Mouse (Mus musculus): Measurements from ENCODE around the gene Hist1h4f. TPM values are rescaled to one million over a fixed set of nuclear protein-coding genes. Genes with fewer than 3 reads are reported as not detected.
"Not testable (repeated sequence)": the region's sequence is repeated elsewhere in the genome, so short reads cannot be mapped to it uniquely, and the experiment has no call there.

Gene Hist1h4f
- polyA plus RNA-seq, 1 experiment from 2014 or later, result 1.6 TPM

GRCm38 (mm10) chr13:23586099-23586939 lies 34.9 kb upstream of the Hist1h4f start:
- Histone ChIP-seq H3K4me2 (ENCODE audit: low read depth, low read length) (peak overlapping the region; percentile 73), H3K27me3 (ENCODE audit: control insufficient read depth, insufficient read depth, low read length) (no peaks in the 10 kb centered on the region), H3K36me3 (ENCODE audit: control insufficient read depth, insufficient read depth, low read length) (no peaks in the 10 kb centered on the region), H3K9me3 (replicated peaks; ENCODE audit: control insufficient read depth, low read length) (no peaks in the 10 kb centered on the region), H3K27ac (ENCODE audit: low read length) (peak overlapping the region; percentile 96), H3K9ac (ENCODE audit: low read length) (peak overlapping the region; percentile 70), H3K4me3 (replicated peaks; ENCODE audit: low read length) (peak overlapping the region; percentile 44), H3K4me1 (ENCODE audit: control insufficient read depth, insufficient read depth, low read length) (peaks cover 28% of the 10 kb centered on the region)
- WGBS, result 1% methylated on average over 22 of the region's 22 CpGs
- ATAC-seq (ENCODE audit: insufficient read depth, low FRiP score), result no peak

- Histone ChIP-seq H3K4me1 (ENCODE audit: control insufficient read depth, insufficient read depth, low read length) (peaks cover 32% of the 10 kb centered on the region), H3K4me3 (replicated peaks; ENCODE audit: low read length) (peak overlapping the region; percentile 49), H3K27ac (ENCODE audit: low read length) (peak overlapping the region; percentile 97), H3K4me2 (ENCODE audit: low read depth, low read length) (peak overlapping the region; percentile 85), H3K9ac (ENCODE audit: low read length) (peak overlapping the region; percentile 71)
- WGBS, result under 1% methylated on average over 28 of the region's 36 CpGs
- not testable (repeated sequence) for H3K9me3 ChIP-seq (replicated peaks; ENCODE audit: control insufficient read depth, low read length); H3K27me3 ChIP-seq (ENCODE audit: control insufficient read depth, insufficient read depth, low read length); H3K36me3 ChIP-seq (ENCODE audit: control insufficient read depth, insufficient read depth, low read length)
- ATAC-seq (ENCODE audit: insufficient read depth, low FRiP score), result peak; percentile 87
Observed at GRCm38 (mm10) chr13:23585442-23586098, 34.1 kb upstream of the Hist1h4f start.

- peak overlapping the region; percentile 71 for H3K9ac ChIP-seq (ENCODE audit: low read length)
- peaks cover 32% of the 10 kb centered on the region for H3K4me1 ChIP-seq (ENCODE audit: control insufficient read depth, insufficient read depth, low read length)
- H3K4me3 ChIP-seq (replicated peaks; ENCODE audit: low read length), result peak overlapping the region; percentile 49
- no peaks in the 10 kb centered on the region for H3K9me3 ChIP-seq (replicated peaks; ENCODE audit: control insufficient read depth, low read length)
- under 1% methylated on average over 21 of the region's 21 CpGs for WGBS
- no peaks in the 10 kb centered on the region for H3K36me3 ChIP-seq (ENCODE audit: control insufficient read depth, insufficient read depth, low read length)
- peak overlapping the region; percentile 97 for H3K27ac ChIP-seq (ENCODE audit: low read length)
- no peak for ATAC-seq (ENCODE audit: insufficient read depth, low FRiP score)
- H3K27me3 ChIP-seq (ENCODE audit: control insufficient read depth, insufficient read depth, low read length), result no peaks in the 10 kb centered on the region
- peak overlapping the region; percentile 85 for H3K4me2 ChIP-seq (ENCODE audit: low read depth, low read length)
Observed at GRCm38 (mm10) chr13:23585029-23585441, 33.6 kb upstream of the Hist1h4f start.

GRCm38 (mm10) chr13:23584331-23584730 lies 32.9 kb upstream of the Hist1h4f start:
- Histone ChIP-seq H3K9ac (ENCODE audit: low read length) (peak overlapping the region; percentile 59), H3K4me3 (replicated peaks; ENCODE audit: low read length) (peak overlapping the region; percentile 49), H3K27ac (ENCODE audit: low read length) (peak overlapping the region; percentile 97), H3K27me3 (ENCODE audit: control insufficient read depth, insufficient read depth, low read length) (no peaks in the 10 kb centered on the region), H3K9me3 (replicated peaks; ENCODE audit: control insufficient read depth, low read length) (no peaks in the 10 kb centered on the region), H3K36me3 (ENCODE audit: control insufficient read depth, insufficient read depth, low read length) (no peaks in the 10 kb centered on the region), H3K4me1 (ENCODE audit: control insufficient read depth, insufficient read depth, low read length) (peaks cover 32% of the 10 kb centered on the region), H3K4me2 (ENCODE audit: low read depth, low read length) (peak overlapping the region; percentile 85)
- no peak for ATAC-seq (ENCODE audit: insufficient read depth, low FRiP score)

GRCm38 (mm10) chr13:23583387-23584068 lies 32.1 kb upstream of the Hist1h4f start:
- no peak for ATAC-seq (ENCODE audit: insufficient read depth, low FRiP score)
- Histone ChIP-seq H3K36me3 (ENCODE audit: control insufficient read depth, insufficient read depth, low read length) (no peaks in the 10 kb centered on the region), H3K27me3 (ENCODE audit: control insufficient read depth, insufficient read depth, low read length) (no peaks in the 10 kb centered on the region), H3K27ac (ENCODE audit: low read length) (peak overlapping the region; percentile 68), H3K9ac (ENCODE audit: low read length) (no peak overlapping the region), H3K4me1 (ENCODE audit: control insufficient read depth, insufficient read depth, low read length) (peaks cover 32% of the 10 kb centered on the region), H3K9me3 (replicated peaks; ENCODE audit: control insufficient read depth, low read length) (no peaks in the 10 kb centered on the region), H3K4me3 (replicated peaks; ENCODE audit: low read length) (no peak overlapping the region), H3K4me2 (ENCODE audit: low read depth, low read length) (no peak overlapping the region)

- Histone ChIP-seq H3K4me3 (replicated peaks; ENCODE audit: low read length) (peak overlapping the region; percentile 58), H3K36me3 (ENCODE audit: control insufficient read depth, insufficient read depth, low read length) (no peaks in the 10 kb centered on the region), H3K4me2 (ENCODE audit: low read depth, low read length) (peak overlapping the region; percentile 83), H3K27ac (ENCODE audit: low read length) (peak overlapping the region; percentile 86), H3K27me3 (ENCODE audit: control insufficient read depth, insufficient read depth, low read length) (no peaks in the 10 kb centered on the region), H3K4me1 (ENCODE audit: control insufficient read depth, insufficient read depth, low read length) (peaks cover 32% of the 10 kb centered on the region), H3K9me3 (replicated peaks; ENCODE audit: control insufficient read depth, low read length) (no peaks in the 10 kb centered on the region), H3K9ac (ENCODE audit: low read length) (peak overlapping the region; percentile 70)
- 12% methylated on average over 6 of the region's 6 CpGs for whole genome bisulfite sequencing
- no peak for ATAC-seq (ENCODE audit: insufficient read depth, low FRiP score)
Observed at GRCm38 (mm10) chr13:23582219-23583056, 31.0 kb upstream of the Hist1h4f start.

- Histone ChIP-seq H3K27me3 (ENCODE audit: control insufficient read depth, insufficient read depth, low read length) (no peaks in the 10 kb centered on the region), H3K4me3 (replicated peaks; ENCODE audit: low read length) (peak within 1 kb of the TSS; percentile 58), H3K36me3 (ENCODE audit: control insufficient read depth, insufficient read depth, low read length) (no peaks in the 10 kb centered on the region), H3K27ac (ENCODE audit: low read length) (peak within 1 kb of the TSS; percentile 86), H3K9me3 (replicated peaks; ENCODE audit: control insufficient read depth, low read length) (no peaks in the 10 kb centered on the region), H3K4me1 (ENCODE audit: control insufficient read depth, insufficient read depth, low read length) (peaks cover 36% of the 10 kb centered on the region), H3K9ac (ENCODE audit: low read length) (peak within 1 kb of the TSS; percentile 70), H3K4me2 (ENCODE audit: low read depth, low read length) (peak within 1 kb of the TSS; percentile 83)
- WGBS, result under 1% methylated on average over 43 of the region's 43 CpGs
- peak; percentile 90 for ATAC-seq (ENCODE audit: insufficient read depth, low FRiP score)
Observed at GRCm38 (mm10) chr13:23581408-23582218, 30.2 kb upstream of the Hist1h4f start, which contains the start of gene Hist1h4d. Hist1h4d (plus strand) TSS chr13:23581598.

- no peak overlapping the region for H3K9ac ChIP-seq (ENCODE audit: low read length)
- H3K27me3 ChIP-seq (ENCODE audit: control insufficient read depth, insufficient read depth, low read length), result no peaks in the 10 kb centered on the region
- no peak overlapping the region for H3K27ac ChIP-seq (ENCODE audit: low read length)
- no peak overlapping the region for H3K4me3 ChIP-seq (replicated peaks; ENCODE audit: low read length)
- H3K36me3 ChIP-seq (ENCODE audit: control insufficient read depth, insufficient read depth, low read length), result no peaks in the 10 kb centered on the region
- no peak overlapping the region for H3K4me2 ChIP-seq (ENCODE audit: low read depth, low read length)
- no peak for ATAC-seq (ENCODE audit: insufficient read depth, low FRiP score)
- no peaks in the 10 kb centered on the region for H3K9me3 ChIP-seq (replicated peaks; ENCODE audit: control insufficient read depth, low read length)
- WGBS, result 96% methylated on average over 1 of the region's 1 CpGs
- H3K4me1 ChIP-seq (ENCODE audit: control insufficient read depth, insufficient read depth, low read length), result peaks cover 33% of the 10 kb centered on the region
Observed at GRCm38 (mm10) chr13:23577835-23578234, 26.4 kb upstream of the Hist1h4f start.

Data from stomach, embryonic 16.5 days (tissue).